Mouse (Mus musculus) layer of hippocampus, adult 9-11 months (tissue): ENCODE measurements around the gene Btbd35f24.
"Not testable (repeated sequence)": the region's sequence is repeated elsewhere in the genome, so short reads cannot be mapped to it uniquely, and the experiment has no call there.

ENCODE experiments used
- DNase-seq: peaks from one replicate; pipeline ENCODE4 v3.0.0; 2022

Gene Btbd35f24

DNA sequence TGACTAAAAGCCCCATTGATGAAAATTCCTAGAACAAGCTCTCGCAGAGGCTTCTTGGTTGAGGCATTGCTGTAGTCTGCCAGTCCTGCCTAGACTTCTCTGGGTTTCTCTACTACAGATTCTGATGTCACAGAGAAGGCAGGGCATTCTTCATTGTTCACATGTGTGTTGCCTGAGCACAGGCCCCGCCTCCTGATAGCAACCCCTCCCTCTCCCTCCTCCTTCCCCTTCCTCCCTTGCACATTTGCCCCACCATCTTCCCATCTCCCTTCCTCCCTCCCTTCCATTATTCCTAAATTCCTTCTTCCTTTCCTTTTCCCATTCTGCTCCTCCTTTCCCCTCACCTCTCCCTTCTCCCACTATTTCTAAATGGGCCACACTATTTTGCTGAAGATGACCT lies at the start of gene Btbd35f24:
Gene Btbd35f24, minus strand, starts transcription at position 101 of the 400 bp plus-strand sequence.
- not testable (repeated sequence) for DNase-seq
